Mouse (Mus musculus) mesoderm, embryonic 11.5 days (tissue): ENCODE measurements around the gene Gm20388.
"Not testable (repeated sequence)": the region's sequence is repeated elsewhere in the genome, so short reads cannot be mapped to it uniquely, and the experiment has no call there.

Experiments
- DNase-seq: peaks from one replicate; pipeline ENCODE4 v3.0.0-alpha.2; 2012; ENCODE audit warnings: low read depth, low spot score

Gm20388 gene

DNA sequence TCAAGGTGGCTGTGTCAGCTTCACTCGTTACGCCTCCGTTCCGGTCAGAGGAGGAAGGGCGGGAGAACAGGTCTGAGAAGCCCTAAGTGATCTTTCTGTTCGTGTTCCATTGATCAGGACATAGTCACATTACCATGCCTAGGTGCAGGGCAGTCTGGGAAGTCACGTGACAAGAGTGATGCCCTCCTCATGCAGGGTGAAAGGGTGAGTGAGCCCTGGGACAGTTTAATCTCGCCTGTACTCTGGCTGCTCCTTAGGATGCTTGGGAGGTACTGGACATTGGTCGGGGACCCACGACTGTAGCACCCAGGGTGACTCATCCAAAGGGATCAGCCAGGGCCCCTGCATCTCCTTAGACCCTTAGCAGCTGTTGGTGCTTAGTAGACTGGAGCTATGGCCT lies 3535.3 kb downstream of the Gm20388 start:
- DNase-seq, result no peak

DNA sequence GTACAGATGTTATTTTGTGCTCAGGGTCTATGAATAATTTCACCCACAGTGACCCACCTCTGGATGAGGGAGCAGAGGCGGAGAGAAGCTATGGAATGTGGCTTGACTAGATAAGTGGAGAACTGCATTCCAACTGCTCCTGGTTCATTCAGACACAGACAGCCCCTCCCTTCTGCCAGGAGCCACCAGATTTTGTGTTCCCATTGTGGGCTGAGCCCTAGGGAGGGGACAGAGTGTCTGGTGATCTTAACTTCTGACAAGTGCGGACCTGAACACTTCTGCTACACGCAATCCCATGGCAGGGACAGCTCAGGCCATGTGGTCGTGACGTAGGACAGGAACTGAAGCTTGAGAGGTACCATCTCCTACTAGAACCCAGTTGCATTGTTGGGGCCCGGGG lies 3536.2 kb downstream of the Gm20388 start:
- no peak for DNase-seq

DNA sequence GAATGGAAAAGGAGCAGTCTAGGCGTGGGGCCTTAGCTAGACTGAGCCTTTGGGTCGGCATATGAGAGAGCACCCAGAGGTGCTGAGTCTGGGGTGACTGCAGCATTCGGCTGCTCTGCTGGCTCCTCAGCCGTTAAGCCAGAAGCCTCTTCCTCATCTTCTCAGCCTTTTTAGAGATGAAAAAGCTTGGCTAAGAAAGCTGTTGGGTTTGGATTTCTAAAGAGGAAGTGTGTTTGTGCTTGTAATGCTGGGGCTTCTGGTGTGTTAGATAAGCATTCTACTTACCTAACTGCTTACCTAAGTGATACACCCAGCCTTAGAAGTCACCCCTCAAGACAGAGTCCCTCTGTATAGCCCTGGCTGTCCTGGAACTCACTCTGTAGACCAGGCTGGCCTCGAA lies 3540.1 kb downstream of the Gm20388 start:
- no peak for DNase-seq

DNA sequence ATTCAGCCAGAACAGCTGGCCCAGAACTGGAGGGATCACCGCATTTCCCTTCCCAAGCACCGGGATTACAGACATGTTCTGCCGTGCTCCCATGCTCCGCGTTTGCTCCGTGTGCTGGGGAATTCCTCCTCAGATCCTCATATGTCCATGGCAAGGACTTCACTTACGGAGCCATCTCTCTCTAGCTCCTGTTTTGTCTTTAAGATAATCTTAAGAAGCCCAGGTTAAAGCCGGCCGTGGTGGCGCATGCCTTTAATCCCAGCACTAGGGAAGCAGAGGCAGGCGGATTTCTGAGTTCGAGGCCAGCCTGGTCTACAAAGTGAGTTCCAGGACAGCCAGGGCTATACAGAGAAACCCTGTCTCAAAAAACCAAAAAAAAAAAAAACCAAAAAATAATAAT lies 3541.1 kb downstream of the Gm20388 start:
- DNase-seq, result not testable (repeated sequence)

DNA sequence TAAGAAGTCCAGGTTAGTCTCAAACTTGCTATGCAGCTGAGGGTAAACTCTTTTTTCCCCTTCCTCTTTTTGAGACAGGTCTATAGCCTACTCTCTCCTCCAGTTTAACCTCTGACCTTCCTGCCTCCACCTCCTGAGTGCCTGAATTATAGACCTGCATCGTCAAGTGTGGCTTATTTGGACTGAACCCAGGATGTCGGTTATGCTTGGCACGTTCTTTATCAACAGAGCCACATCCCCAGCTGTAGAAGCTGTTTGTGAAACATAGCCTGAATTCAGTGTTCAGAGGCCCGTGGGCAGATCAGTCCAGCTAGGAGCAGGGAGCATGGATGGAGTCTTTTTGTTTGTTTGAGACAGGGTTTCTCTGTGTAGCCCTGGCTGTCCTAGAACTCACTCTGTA lies 3541.5 kb downstream of the Gm20388 start:
- DNase-seq, result no peak

DNA sequence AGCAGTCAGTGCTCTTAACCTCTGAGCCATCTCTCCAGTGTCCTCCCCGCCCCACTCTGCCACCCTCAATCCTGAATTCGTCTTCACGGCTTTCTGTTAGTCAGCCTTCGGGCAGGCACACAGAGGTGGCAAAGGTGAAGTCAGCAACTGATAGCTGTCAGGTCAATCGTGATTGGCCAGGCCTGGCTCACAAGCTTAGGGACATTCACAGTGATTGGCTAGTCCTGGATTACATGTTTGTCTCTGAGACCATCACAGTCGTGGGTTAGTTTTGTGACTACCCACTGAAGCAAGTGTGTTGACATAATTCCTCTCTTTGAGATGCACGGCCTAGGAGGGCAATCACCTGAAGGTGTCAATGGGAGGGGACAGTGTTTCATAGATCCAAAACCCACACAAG lies 3542.7 kb downstream of the Gm20388 start:
- no peak for DNase-seq

DNA sequence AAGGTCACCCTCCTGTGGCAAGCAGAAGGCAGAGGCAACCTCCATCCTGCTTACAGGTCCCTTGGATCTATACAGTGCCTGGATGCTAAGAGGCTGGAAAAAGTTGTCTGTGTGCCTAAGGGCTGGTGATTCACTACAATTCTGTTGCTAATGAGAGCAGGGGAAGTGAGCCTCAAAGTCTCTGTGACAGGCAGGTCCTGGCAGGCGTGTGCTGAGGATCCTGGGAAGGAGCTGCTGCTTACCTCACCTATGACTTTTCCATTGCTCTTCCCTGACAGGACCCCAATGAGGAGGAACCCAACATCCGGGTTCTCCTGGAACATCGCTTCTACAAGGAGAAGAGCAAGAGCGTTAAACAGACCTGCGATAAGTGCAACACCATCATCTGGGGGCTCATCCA lies 3543.3 kb downstream of the Gm20388 start:
- DNase-seq, result no peak

DNA sequence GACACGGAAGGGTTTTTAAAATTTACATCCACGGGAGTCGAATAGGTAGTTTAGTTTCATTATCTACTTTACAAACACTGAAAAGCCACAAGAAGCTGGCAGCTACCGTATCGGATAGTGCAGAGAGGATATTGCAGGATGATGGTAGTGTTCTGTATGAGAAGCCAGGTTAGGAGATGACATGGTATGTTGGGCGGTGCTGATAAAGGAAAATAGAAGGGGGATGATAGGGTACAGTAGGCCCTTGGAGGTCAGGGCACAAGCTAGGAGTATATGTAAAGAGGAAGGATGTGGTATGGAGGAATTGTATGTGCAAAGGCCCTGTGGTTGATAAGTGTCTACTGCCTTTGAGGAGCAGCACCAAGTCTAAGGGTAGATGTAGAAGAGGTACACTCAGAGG lies 3543.9 kb downstream of the Gm20388 start:
- no peak for DNase-seq

DNA sequence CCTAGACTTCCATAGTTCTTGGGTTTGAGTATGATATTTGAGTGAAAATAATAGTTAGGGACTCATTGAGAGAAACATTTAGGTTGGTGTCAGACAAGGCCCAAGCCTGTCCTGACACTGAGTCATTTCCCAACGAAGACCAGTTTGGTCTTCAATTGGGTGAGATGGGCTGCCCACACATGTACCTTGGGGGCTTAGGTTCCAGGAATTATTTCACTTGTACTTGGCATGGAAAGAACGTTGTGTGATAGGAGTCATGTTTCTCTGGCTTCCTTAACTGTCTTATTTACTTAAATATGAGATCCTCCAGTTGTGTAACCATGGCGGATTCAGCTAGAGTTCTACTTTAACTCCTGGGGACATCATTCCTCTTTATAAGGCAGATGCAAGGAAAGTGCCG lies 3553.0 kb downstream of the Gm20388 start:
- DNase-seq, result no peak

DNA sequence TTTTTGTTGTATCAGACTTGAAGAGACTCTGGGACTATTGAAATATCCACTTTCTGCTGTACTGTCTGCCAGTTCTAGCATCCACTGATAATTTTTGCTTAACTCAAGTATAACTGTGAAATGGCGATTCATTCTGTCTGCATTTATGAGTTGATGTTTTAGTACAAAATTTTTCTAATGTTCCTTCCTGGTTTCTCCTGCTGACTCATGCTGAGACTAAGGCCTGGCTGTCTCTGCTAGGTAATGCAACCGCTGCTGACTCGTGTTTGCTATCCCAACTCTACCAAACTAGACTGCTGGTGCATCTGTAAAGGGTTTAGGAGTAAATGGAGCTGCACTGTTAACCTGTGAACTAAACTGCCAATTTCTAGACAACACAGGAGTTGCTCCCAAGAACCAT lies 3556.8 kb downstream of the Gm20388 start:
- DNase-seq, result no peak

DNA sequence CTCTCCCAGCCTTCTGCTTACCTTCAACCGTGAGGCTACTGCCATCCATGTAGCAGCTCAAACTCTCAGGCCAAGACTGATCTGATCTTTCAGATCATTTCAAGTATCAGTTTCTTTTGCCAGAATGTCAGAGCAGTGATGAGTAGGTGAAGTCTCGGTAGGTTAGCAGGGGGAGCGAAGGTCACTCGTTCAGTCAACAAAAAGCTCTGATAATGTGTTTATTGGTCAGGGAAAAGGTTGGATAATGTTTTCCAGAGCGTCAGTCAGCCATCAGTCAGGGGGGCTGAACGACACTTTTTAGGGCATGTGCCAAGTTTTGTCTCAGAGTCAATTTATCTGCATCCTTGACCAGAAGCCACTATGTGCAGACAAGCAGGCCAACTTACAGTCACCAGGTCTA lies 3562.3 kb downstream of the Gm20388 start:
- not testable (repeated sequence) for DNase-seq

DNA sequence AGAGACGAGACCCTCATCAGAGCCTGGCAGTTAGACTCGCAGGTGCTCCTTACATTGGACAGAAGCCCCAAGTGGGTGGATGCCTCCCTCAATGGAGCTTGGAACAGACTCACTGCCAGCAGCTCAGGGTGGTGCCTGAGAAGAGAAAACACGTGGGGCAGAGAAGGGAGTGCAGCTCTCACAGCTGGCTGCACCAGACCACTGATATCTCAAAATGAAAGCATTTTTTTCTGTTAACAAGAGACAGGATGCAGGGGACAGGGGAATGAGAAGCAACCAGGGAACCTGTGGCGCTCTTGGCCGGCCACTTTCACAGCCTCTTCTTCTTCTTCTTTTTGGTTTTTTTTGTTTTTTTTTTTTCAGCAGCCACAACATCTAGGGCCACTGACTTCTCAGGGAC lies 3563.9 kb downstream of the Gm20388 start:
- DNase-seq, result not testable (repeated sequence)

DNA sequence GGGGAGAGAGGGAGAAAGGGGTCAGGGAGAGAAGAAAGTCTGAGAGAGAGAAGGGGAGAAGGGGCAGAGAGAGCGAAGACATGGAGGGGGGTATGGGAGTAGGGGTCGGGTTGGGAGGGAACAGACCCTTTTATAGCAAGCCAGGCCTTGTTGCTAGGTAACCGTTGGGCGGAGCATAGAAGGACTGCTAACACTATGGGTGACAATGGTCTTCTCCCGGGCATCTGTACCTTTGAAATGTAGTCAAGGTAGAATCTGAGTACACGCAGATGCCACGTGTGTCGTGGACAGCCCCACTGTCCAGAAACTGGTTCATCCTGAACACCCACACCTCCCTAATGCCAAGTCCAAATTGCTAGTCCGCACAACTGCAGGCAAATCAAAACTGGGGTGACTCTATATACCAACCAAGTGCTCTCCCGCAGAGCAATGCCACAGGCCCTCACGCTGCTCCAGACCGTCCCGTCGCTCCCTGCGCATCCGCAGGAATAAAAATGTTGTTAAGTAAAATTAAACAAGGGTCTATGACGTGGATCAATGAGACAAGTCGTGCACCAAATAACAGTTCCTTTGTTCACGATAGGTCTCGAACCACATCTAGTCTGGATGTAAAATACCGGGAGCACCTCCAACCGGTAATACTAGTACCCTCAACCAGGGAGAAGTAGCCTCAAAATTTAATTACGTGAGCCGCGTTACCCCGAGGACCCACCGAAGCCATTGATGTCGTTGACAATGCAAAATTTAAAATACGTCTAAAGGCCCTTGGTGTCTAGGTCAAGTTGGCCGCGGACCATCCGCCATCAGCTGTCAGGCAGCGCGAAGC lies 3566.5 kb downstream of the Gm20388 start:
- DNase-seq, result peak; percentile 26

DNA sequence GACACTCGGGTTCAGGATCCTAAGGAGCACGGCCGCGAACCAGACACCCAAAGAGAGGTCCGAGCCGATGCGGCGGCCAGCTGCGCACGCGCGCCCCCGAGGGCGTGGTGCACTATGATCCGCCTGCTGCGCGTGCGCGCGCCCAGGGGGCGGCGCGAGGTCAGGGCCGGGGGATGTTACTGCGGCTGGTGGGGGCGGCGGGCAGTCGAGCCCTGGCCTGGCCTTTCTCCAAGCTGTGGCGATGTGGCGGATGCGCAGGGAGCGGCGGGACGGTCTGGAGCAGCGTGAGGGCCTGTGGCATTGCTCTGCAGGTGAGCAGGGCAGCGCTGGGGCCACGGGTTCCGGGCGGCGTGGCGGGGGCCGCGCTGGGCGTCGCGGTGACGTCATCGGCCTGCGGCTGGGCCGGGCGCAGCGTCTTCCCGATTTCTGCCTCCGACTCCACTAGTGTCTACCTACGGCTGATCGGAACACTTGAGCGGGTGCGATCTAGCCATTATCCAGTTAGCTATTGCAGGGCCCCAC lies 3567.2 kb downstream of the Gm20388 start, which contains the start of gene Afg3l1:
TSS of gene Afg3l1 (plus strand) at position 167 of the 522 bp plus-strand sequence.
- peak; percentile 95 for DNase-seq

DNA sequence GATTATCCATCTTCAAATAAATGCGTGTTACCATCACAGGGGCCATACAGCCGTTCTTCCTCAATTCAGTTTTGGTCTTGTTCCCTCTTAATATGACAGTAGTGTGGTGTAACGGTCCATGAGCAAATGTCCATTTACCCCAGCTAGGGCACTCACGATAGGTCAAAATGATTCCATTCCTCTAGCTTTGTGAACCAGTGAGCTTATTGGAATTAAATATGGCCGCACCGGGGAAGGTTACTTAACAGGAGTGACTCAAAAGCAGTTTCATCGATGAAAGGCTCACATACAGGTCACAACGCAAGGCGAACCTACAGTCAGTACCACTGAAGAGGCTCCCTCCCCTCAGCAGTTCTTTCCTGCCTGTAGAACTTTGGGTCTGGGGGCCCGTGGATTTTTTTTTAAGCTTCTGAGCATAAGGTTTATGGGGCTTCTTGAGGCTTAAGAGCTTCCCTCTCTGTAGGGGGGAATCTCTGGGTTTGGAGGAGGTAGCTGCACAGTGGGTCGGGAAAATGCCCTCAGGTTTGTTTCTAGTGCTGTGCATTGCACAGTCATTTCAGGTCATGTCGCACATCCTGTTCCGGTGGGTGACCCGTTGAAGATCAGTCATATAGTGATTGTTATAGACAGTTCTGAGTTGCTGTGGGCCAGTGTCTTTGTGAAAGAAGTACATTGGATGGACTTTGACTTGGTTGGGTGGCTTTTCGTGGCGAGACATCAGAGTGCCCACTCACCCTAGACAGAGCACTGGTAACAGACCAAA lies 3568.0 kb downstream of the Gm20388 start:
- DNase-seq, result no peak

DNA sequence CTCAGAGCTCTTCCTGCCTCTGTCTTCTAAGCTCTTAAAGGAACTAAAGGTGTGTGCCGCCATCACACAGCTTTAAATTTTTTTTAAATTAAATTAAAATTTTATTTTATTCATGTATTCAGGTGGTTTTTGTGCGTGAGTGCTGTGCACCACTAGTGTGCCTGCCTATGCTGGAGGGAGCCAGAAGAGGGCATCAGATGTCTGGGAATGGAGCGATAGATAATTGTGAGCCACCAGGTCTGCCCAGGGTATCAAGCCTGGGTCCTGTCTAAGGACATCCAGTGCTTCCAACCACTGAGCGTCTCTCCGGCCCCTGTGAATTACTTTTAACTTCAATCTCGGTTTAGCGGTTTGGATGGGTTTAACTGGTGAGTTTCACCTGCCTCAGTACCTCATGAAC lies 3572.0 kb downstream of the Gm20388 start:
- no peak for DNase-seq

DNA sequence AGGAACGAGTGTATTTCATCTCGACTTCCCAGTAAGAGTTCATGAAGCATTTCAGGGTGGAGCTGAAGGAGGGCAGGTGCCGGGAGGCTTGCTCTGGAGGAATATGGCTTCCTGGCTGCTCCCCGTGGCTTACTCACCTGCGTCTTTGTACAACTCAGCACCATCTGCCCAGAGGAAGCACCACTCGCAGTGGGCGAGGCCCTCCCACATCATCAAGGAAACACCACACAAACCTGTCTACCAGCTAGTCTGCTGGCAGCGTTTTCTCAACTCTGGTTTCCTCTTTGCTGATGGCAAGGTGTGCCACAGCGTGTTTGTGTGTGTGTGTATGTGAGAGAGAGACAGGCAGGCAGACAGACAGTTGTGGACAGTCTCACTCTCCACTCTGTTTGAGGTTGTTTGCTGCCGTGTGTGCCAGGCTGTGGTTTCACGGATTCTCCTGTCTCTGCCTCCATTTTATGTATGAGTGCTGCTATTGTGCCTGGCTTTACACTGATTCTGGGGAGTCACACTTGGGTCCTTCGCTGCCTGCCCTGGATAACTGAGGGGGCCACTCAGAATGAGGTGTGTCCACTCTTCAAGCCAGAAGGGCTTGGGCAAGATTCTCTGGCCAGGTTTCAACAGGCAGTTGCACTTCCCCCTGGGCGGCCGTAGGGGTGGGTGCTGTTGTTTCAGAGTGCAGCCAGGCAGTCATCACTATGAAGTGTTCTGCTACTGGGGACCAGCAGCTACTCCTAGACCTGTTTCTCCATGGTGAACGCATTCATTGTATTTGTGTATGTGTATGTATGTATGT lies 3580.8 kb downstream of the Gm20388 start:
- no peak for DNase-seq

DNA sequence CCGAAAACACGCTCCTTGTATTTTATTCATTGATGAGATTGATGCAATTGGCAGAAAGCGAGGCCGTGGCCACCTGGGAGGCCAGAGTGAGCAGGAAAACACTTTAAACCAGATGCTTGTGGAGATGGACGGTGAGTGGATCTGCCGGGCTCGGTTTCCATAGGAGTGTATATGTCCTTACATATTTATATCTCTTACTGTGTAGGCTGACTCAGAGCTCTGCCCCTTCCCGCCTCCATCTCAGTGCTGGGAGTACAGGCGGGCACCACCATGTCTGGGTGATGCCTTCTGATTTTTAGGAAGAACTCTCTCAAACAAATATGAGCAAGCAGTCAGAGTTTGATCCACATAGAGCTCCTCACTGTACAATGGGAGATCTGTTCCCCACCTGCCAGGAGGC lies 3582.3 kb downstream of the Gm20388 start:
- no peak for DNase-seq

DNA sequence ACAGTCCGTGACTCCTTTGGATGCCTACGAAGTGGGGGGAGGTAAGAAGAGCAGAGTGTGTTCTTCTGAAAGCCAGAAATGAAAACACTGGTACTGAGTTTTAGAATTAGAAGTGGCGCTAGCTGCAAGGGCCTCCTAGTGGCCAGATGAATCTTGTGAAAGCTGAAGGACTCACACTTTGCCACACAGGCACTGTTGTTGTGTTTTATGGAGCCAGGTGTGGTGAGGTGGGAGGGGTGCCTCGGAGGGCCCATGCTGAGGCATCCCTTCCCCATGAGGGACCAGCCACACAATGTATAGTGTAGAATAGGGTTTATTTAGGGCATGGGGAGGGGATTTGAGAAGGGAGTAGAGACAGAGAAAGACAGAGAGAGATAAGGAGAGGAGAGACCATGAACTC lies 3587.1 kb downstream of the Gm20388 start:
- DNase-seq, result no peak

DNA sequence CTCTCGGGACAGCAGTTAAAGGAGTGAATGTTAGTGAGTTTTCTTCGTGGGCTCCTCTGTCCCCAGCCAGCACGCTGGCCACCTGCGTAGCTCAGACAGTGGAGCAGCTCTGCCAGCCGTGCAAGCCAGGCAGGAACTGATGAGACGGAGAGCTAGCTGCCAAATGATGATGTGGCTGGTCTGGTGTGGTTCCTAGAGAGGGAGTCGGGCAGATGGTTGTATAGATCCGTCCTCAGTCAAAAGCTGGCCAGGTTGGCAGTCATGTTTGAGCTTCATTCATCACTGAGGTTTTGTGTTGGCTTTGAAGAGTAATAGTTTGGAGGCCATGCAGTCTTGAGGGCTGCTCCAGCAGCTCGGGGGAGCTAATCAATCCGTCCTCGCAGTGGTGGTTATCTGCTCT lies 3588.3 kb downstream of the Gm20388 start:
- no peak for DNase-seq

DNA sequence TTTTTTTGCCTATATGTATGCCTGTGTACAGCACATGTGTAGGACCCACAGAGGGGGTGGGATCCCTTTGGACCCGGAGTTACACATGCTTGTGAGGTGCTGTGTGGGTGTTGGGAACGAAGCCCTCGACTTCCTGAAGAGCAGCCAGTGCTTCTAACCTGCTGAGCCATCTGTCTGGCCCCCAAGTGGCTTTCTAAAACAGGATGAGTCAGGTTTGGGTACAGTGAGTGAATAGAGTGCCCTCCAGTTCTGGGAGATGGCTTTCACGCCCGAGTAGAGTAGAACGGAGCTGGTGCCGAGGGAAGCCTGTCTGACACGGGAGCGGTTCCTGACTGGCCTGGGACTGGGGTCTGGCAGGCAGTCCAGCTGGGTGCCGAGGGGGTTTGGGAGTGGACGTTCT lies 3588.9 kb downstream of the Gm20388 start:
- DNase-seq, result no peak

DNA sequence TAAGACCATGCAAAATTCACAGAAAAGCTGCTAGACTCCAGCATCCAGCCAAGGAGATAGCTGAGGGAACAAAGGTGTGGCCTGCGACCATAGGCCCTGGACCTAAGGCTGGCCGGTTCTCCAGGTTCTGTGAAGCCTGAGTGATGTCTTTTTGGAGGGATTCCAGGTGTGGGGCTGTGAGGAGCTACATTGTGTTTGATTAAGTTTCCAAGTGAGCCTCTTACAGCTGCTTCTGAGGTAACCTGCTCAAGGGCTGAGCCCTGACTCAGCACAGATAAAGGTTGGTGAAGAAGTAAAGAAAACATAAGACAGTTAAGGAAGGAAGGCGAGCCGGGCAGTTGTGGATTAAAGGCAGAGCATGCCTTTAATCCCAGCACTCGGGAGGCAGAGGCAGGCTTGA lies 3591.6 kb downstream of the Gm20388 start:
- no peak for DNase-seq
